Mouse (Mus musculus): ENCODE data around the gene Plk5. TPM values are rescaled to one million over a fixed set of nuclear protein-coding genes. Genes with fewer than 3 reads are reported as not detected.

Plk5 gene
- polyA plus RNA-seq, 1 experiment: 0.04 TPM

GRCm38 (mm10) chr10:80369995-80370747 lies 13.9 kb downstream of the Plk5 start:
- 77% methylated on average over 21 of the region's 21 CpGs for WGBS

GRCm38 (mm10) chr10:80371411-80371966 lies 15.2 kb downstream of the Plk5 start:
- WGBS: 6% methylated on average over 12 of the region's 12 CpGs
- Histone ChIP-seq H3K4me1 (ENCODE audit: control insufficient read depth, insufficient read depth, insufficient read length) (no peaks in the 10 kb centered on the region), H3K27ac (ENCODE audit: insufficient read depth, low read length) (no peak overlapping the region), H3K4me3 (ENCODE audit: extremely low read depth, insufficient read depth, insufficient read length) (peak overlapping the region; percentile 21; the same call in 1 of the 2 replicates), H3K36me3 (ENCODE audit: control insufficient read depth, insufficient read depth, low read length) (no peaks in the 10 kb centered on the region), H3K27me3 (ENCODE audit: control insufficient read depth, insufficient read depth, low read length) (no peaks in the 10 kb centered on the region; the same call in 1 of the 2 replicates)
- DNase-seq (ENCODE audit: low read depth in 1 of 2, low spot score in 2 of 2): peak; percentile 73 to 76
- TF ChIP-seq CTCF (IDR thresholded peaks at IDR 0.05; ENCODE audit: extremely low read depth, insufficient read depth, insufficient read length, insufficient replicate concordance): no peak
- TF ChIP-seq POLR2A (IDR thresholded peaks at IDR 0.05; ENCODE audit: low read depth, low read length): no peak

More at GRCm38 (mm10) chr10:80369995-80370747, 13.9 kb downstream of the Plk5 start:
- Histone ChIP-seq H3K36me3 (ENCODE audit: control insufficient read depth, insufficient read depth, low read length) (no peaks in the 10 kb centered on the region), H3K4me1 (ENCODE audit: control insufficient read depth, insufficient read depth, insufficient read length) (no peaks in the 10 kb centered on the region), H3K27me3 (ENCODE audit: control insufficient read depth, insufficient read depth, low read length) (no peaks in the 10 kb centered on the region; the same call in 1 of the 2 replicates), H3K27ac (ENCODE audit: insufficient read depth, low read length) (no peak overlapping the region), H3K4me3 (ENCODE audit: extremely low read depth, insufficient read depth, insufficient read length) (no peak overlapping the region)
- TF ChIP-seq POLR2A (IDR thresholded peaks at IDR 0.05; ENCODE audit: low read depth, low read length) (no peak), CTCF (IDR thresholded peaks at IDR 0.05; ENCODE audit: extremely low read depth, insufficient read depth, insufficient read length, insufficient replicate concordance) (peak; percentile 26; the same call in 1 of the 2 replicates)
- peak in 1 of 2 experiments; percentile 31 for DNase-seq (ENCODE audit: low read depth in 1 of 2, low spot score in 2 of 2)

- Histone ChIP-seq H3K36me3 (ENCODE audit: control insufficient read depth, insufficient read depth, low read length) (no peaks in the 10 kb centered on the region), H3K27ac (ENCODE audit: insufficient read depth, low read length) (no peak overlapping the region), H3K4me1 (ENCODE audit: control insufficient read depth, insufficient read depth, insufficient read length) (no peaks in the 10 kb centered on the region), H3K4me3 (ENCODE audit: extremely low read depth, insufficient read depth, insufficient read length) (no peak overlapping the region), H3K27me3 (ENCODE audit: control insufficient read depth, insufficient read depth, low read length) (no peaks in the 10 kb centered on the region; the same call in 1 of the 2 replicates)
- TF ChIP-seq CTCF (IDR thresholded peaks at IDR 0.05; ENCODE audit: extremely low read depth, insufficient read depth, insufficient read length, insufficient replicate concordance) (no peak), POLR2A (IDR thresholded peaks at IDR 0.05; ENCODE audit: low read depth, low read length) (no peak)
- 61% methylated on average over 9 of the region's 9 CpGs for WGBS
- no peak for DNase-seq (ENCODE audit: low read depth in 1 of 2, low spot score in 2 of 2)
Observed at GRCm38 (mm10) chr10:80371983-80372382, 15.7 kb downstream of the Plk5 start.

- no peak for DNase-seq (ENCODE audit: low read depth in 1 of 2, low spot score in 2 of 2)
- 91% methylated on average over 6 of the region's 6 CpGs for WGBS
- no peaks in the 10 kb centered on the region for H3K27me3 ChIP-seq (ENCODE audit: control insufficient read depth, insufficient read depth, low read length)
- no peaks in the 10 kb centered on the region for H3K36me3 ChIP-seq (ENCODE audit: control insufficient read depth, insufficient read depth, low read length)
- no peak overlapping the region for H3K27ac ChIP-seq (ENCODE audit: insufficient read depth, low read length)
- H3K4me3 ChIP-seq (ENCODE audit: extremely low read depth, insufficient read depth, insufficient read length): no peak overlapping the region
- H3K4me1 ChIP-seq (ENCODE audit: control insufficient read depth, insufficient read depth, insufficient read length): no peaks in the 10 kb centered on the region
- TF ChIP-seq POLR2A (IDR thresholded peaks at IDR 0.05; ENCODE audit: low read depth, low read length) (no peak), CTCF (IDR thresholded peaks at IDR 0.05; ENCODE audit: extremely low read depth, insufficient read depth, insufficient read length, insufficient replicate concordance) (no peak)
Observed at GRCm38 (mm10) chr10:80372706-80373105, 16.4 kb downstream of the Plk5 start.

- H3K4me3 ChIP-seq (ENCODE audit: extremely low read depth, insufficient read depth, insufficient read length): no peak overlapping the region
- H3K27me3 ChIP-seq (ENCODE audit: control insufficient read depth, insufficient read depth, low read length): no peaks in the 10 kb centered on the region
- no peaks in the 10 kb centered on the region for H3K4me1 ChIP-seq (ENCODE audit: control insufficient read depth, insufficient read depth, insufficient read length)
- TF ChIP-seq POLR2A (IDR thresholded peaks at IDR 0.05; ENCODE audit: low read depth, low read length): no peak
- TF ChIP-seq CTCF (IDR thresholded peaks at IDR 0.05; ENCODE audit: extremely low read depth, insufficient read depth, insufficient read length, insufficient replicate concordance): no peak
- H3K36me3 ChIP-seq (ENCODE audit: control insufficient read depth, insufficient read depth, low read length): no peaks in the 10 kb centered on the region
- H3K27ac ChIP-seq (ENCODE audit: insufficient read depth, low read length): no peak overlapping the region
- peak in 1 of 2 experiments; percentile 75 for DNase-seq (ENCODE audit: low read depth in 1 of 2, low spot score in 2 of 2)
- WGBS: 49% methylated on average over 6 of the region's 6 CpGs
Observed at GRCm38 (mm10) chr10:80374063-80374462, 17.8 kb downstream of the Plk5 start.

GRCm38 (mm10) chr10:80376160-80376559 lies 19.9 kb downstream of the Plk5 start:
- WGBS: 2% methylated on average over 7 of the region's 7 CpGs

More at GRCm38 (mm10) chr10:80376160-80376559, 19.9 kb downstream of the Plk5 start:
- peak; percentile 86 to 87 for DNase-seq (ENCODE audit: low read depth in 1 of 2, low spot score in 2 of 2)
- H3K4me3 ChIP-seq (ENCODE audit: extremely low read depth, insufficient read depth, insufficient read length): no peak overlapping the region
- H3K27me3 ChIP-seq (ENCODE audit: control insufficient read depth, insufficient read depth, low read length): no peaks in the 10 kb centered on the region
- no peak overlapping the region for H3K27ac ChIP-seq (ENCODE audit: insufficient read depth, low read length)
- peaks cover 1% of the 10 kb centered on the region for H3K36me3 ChIP-seq (ENCODE audit: control insufficient read depth, insufficient read depth, low read length)
- H3K4me1 ChIP-seq (ENCODE audit: control insufficient read depth, insufficient read depth, insufficient read length): no peaks in the 10 kb centered on the region
- TF ChIP-seq POLR2A (IDR thresholded peaks at IDR 0.05; ENCODE audit: low read depth, low read length): no peak
- peak; percentile 95 for TF ChIP-seq CTCF (IDR thresholded peaks at IDR 0.05; ENCODE audit: extremely low read depth, insufficient read depth, insufficient read length, insufficient replicate concordance)
